Comparison of ENCODE assay signal across 9 mouse cellular contexts in genomic region chr11:74376847-74377246, GRCm38 (mm10). TPM values are rescaled to one million over a fixed set of nuclear protein-coding genes. Genes with fewer than 3 reads are reported as not detected.
DNase-seq lines count a peak whose midpoint lies in the region; ATAC-seq and TF ChIP-seq lines count a peak whose summit lies in the region.
"Had no signal": no experiment of that assay in that cellular context is flagged by ENCODE, and none has a peak within 500 bp of the region (broad histone marks: within the 10 kb centered on the region; RNA-seq: fewer than 3 reads in every experiment).

No protein-coding gene starts in this region.

- intact Hi-C loops in left cerebral cortex, postnatal 36 days (cut with DNase I) = loop anchor here (5.0 kb wide), 1 partner anchor 170 kb away; no protein-coding TSS in a partner anchor

- WGBS in intestine, embryonic 14.5 days = 79% methylated on average over 3 of the region's 3 CpGs
- WGBS in midbrain, postnatal 0 days = 69% methylated on average over 3 of the region's 3 CpGs

- no peak overlapping the region for H3K4me2 ChIP-seq in intestine, embryonic 14.5 days (ENCODE audit: low read length)
- no peak overlapping the region for H3K4me2 ChIP-seq in midbrain, postnatal 0 days (ENCODE audit: low read depth, low read length, poor library complexity, severe bottlenecking)

- H3K27ac ChIP-seq in intestine, embryonic 14.5 days (ENCODE audit: low read depth) = no peak overlapping the region
- no peak overlapping the region for H3K27ac ChIP-seq in midbrain, postnatal 0 days (ENCODE audit: low read depth, low read length)

- no peaks in the 10 kb centered on the region; the same call in 1 of the 2 replicates for H3K4me1 ChIP-seq in intestine, embryonic 14.5 days (replicated peaks; ENCODE audit: control insufficient read depth, insufficient read depth, low read length)
- H3K4me1 ChIP-seq in midbrain, postnatal 0 days (ENCODE audit: insufficient read depth, low read length) = no peaks in the 10 kb centered on the region

- H3K9ac ChIP-seq in intestine, embryonic 14.5 days (ENCODE audit: low read length) = no peak overlapping the region
- H3K9ac ChIP-seq in midbrain, postnatal 0 days (replicated peaks; ENCODE audit: low read length, poor library complexity, severe bottlenecking) = no peak overlapping the region

- peak; percentile 52 for DNase-seq in urinary bladder, postnatal 14 days (ENCODE audit: low spot score)
- no peak for DNase-seq in urinary bladder, adult 2 months (ENCODE audit: low spot score)
- DNase-seq in c-Kit-positive CD71-positive TER-119-negative erythroid progenitor cells, embryonic 14.5 days (ENCODE audit: low read depth) = peak; percentile 5
- peak; percentile 57 for DNase-seq in forelimb bud, embryonic 11.5 days (ENCODE audit: low read depth, low spot score)
- no peak for DNase-seq in intestine, embryonic 14.5 days (ENCODE audit: low spot score)
- peak; percentile 59 to 66 for DNase-seq in left cerebral cortex, postnatal 36 days (ENCODE audit: low spot score in 2 of 2)
- DNase-seq in midbrain, postnatal 0 days (ENCODE audit: low spot score) = peak; percentile 84
- no peak for DNase-seq in ovary, adult 18-20 months (ENCODE audit: low spot score)

- H3K4me3 ChIP-seq in intestine, embryonic 14.5 days (ENCODE audit: low read depth, low read length) = no peak overlapping the region
- no peak overlapping the region for H3K4me3 ChIP-seq in midbrain, postnatal 0 days (ENCODE audit: low read depth, low read length)

- TF ChIP-seq CTCF in midbrain, postnatal 0 days (IDR thresholded peaks at IDR 0.05) = peak; percentile 88

- H3K36me3 ChIP-seq in intestine, embryonic 14.5 days (ENCODE audit: control insufficient read depth, insufficient read depth, low read length) = no peaks in the 10 kb centered on the region
- no peaks in the 10 kb centered on the region for H3K36me3 ChIP-seq in midbrain, postnatal 0 days (ENCODE audit: insufficient read depth, low read length)

- peak; percentile 63 for ATAC-seq in intestine, embryonic 14.5 days (replicated peaks; ENCODE audit: low FRiP score, low TSS enrichment, low read depth)
- ATAC-seq in midbrain, postnatal 0 days (ENCODE audit: low FRiP score) = peak; percentile 85

- H3K9me3 ChIP-seq in intestine, embryonic 14.5 days (ENCODE audit: control insufficient read depth, low read length) = no peaks in the 10 kb centered on the region
- no peaks in the 10 kb centered on the region for H3K9me3 ChIP-seq in midbrain, postnatal 0 days (ENCODE audit: low read length)

- H3K27me3 ChIP-seq in intestine, embryonic 14.5 days (replicated peaks; ENCODE audit: control insufficient read depth, insufficient read depth, low read length) = no peaks in the 10 kb centered on the region
- no peaks in the 10 kb centered on the region for H3K27me3 ChIP-seq in midbrain, postnatal 0 days (ENCODE audit: insufficient read depth, low read length)

RNA-seq across cellular contexts. Expression of gene Olfr412, which starts 15.0 kb away (rescaled TPM):
- polyA plus RNA-seq in urinary bladder, adult 2 months (2012; rRNA removed) = not detected in 2 replicates
- polyA plus RNA-seq in intestine, embryonic 14.5 days (2014; fragmentation: Nextera tagmentation; extraction: Ambion mirVana) = not detected in 2 replicates
- not detected for total RNA-seq in left cerebral cortex, postnatal 36 days (2021)
- total RNA-seq in midbrain, postnatal 0 days (2014; rRNA removed) = not detected in 2 replicates
- not detected in 2 replicates for polyA plus RNA-seq in midbrain, postnatal 0 days (2015; fragmentation: Nextera tagmentation; extraction: Ambion mirVana)
- polyA plus RNA-seq: gonadal fat pad, adult 2 months had no signal

RNA-seq across cellular contexts. Expression of gene Olfr411, which starts 24.4 kb away (rescaled TPM):
- not detected in 2 replicates for polyA plus RNA-seq in urinary bladder, adult 2 months (2012; rRNA removed)
- not detected in 2 replicates for polyA plus RNA-seq in intestine, embryonic 14.5 days (2014; fragmentation: Nextera tagmentation; extraction: Ambion mirVana)
- total RNA-seq in left cerebral cortex, postnatal 36 days (2021) = not detected
- total RNA-seq in midbrain, postnatal 0 days (2014; rRNA removed) = not detected in 2 replicates
- polyA plus RNA-seq in midbrain, postnatal 0 days (2015; fragmentation: Nextera tagmentation; extraction: Ambion mirVana) = not detected in 2 replicates
- polyA plus RNA-seq: gonadal fat pad, adult 2 months had no signal

RNA-seq across cellular contexts. Expression of gene Olfr410, which starts 39.0 kb away (rescaled TPM):
- polyA plus RNA-seq in urinary bladder, adult 2 months (2012; rRNA removed) = not detected in 2 replicates
- not detected in 2 replicates for polyA plus RNA-seq in intestine, embryonic 14.5 days (2014; fragmentation: Nextera tagmentation; extraction: Ambion mirVana)
- total RNA-seq in left cerebral cortex, postnatal 36 days (2021) = not detected
- total RNA-seq in midbrain, postnatal 0 days (2014; rRNA removed) = not detected in 2 replicates
- not detected in 2 replicates for polyA plus RNA-seq in midbrain, postnatal 0 days (2015; fragmentation: Nextera tagmentation; extraction: Ambion mirVana)
- polyA plus RNA-seq: gonadal fat pad, adult 2 months had no signal

Comparison
In these comparisons a context has a peak if more than half of its experiments do, and no peak if none do; other contexts are left out.
1. DNase-seq: peak in urinary bladder, postnatal 14 days (single experiment), c-Kit-positive CD71-positive TER-119-negative erythroid progenitor cells, embryonic 14.5 days (single experiment), forelimb bud, embryonic 11.5 days (single experiment), left cerebral cortex, postnatal 36 days (2 of 2) and midbrain, postnatal 0 days (single experiment); none in urinary bladder, adult 2 months (single experiment), intestine, embryonic 14.5 days (single experiment) and ovary, adult 18-20 months (single experiment).